Mouse (Mus musculus) liver, adult (tissue): ENCODE data around the gene Scn3b.

Experiments used
- GATA4 ChIP-seq: IDR thresholded peaks from 2 replicates; pipeline ENCODE4 v1.6.1; 2014; ENCODE audit warnings: mild to moderate bottlenecking, low read length; ENCODE audit not compliant: insufficient replicate concordance

Gene Scn3b

GRCm38 (mm10) chr9:40269103-40269861, at the start of gene Scn3b:
Gene Scn3b (plus strand): TSS chr9:40269217.
- no peak for TF ChIP-seq GATA4

GRCm38 (mm10) chr9:40224289-40224688, 44.7 kb upstream of the Scn3b start:
- TF ChIP-seq GATA4: no peak

GRCm38 (mm10) chr9:40227874-40228789, 40.9 kb upstream of the Scn3b start:
- no peak for TF ChIP-seq GATA4

- no peak for TF ChIP-seq GATA4
Measured at GRCm38 (mm10) chr9:40228804-40229331, 40.1 kb upstream of the Scn3b start.

- TF ChIP-seq GATA4: no peak
Measured at GRCm38 (mm10) chr9:40229479-40229878, 39.5 kb upstream of the Scn3b start.

- TF ChIP-seq GATA4: no peak
Measured at GRCm38 (mm10) chr9:40231019-40231418, 38.0 kb upstream of the Scn3b start.

- TF ChIP-seq GATA4: no peak
Measured at GRCm38 (mm10) chr9:40234233-40235072, 34.6 kb upstream of the Scn3b start.

- TF ChIP-seq GATA4: no peak
Measured at GRCm38 (mm10) chr9:40235220-40235619, 33.8 kb upstream of the Scn3b start.

GRCm38 (mm10) chr9:40239749-40240148, 29.3 kb upstream of the Scn3b start:
- TF ChIP-seq GATA4: no peak

GRCm38 (mm10) chr9:40240311-40240710, 28.7 kb upstream of the Scn3b start:
- TF ChIP-seq GATA4: no peak

- no peak for TF ChIP-seq GATA4
Measured at GRCm38 (mm10) chr9:40241223-40241801, 27.7 kb upstream of the Scn3b start.

GRCm38 (mm10) chr9:40241951-40242888, 26.8 kb upstream of the Scn3b start:
- TF ChIP-seq GATA4: no peak

- no peak for TF ChIP-seq GATA4
Measured at GRCm38 (mm10) chr9:40245466-40245865, 23.6 kb upstream of the Scn3b start.
